Mouse (Mus musculus) embryonic facial prominence, embryonic 11.5 days (tissue): ENCODE measurements around the gene Drg1. TPM values are rescaled to one million over a fixed set of nuclear protein-coding genes. Genes with fewer than 3 reads are reported as not detected.
"Not testable (repeated sequence)": the region's sequence is repeated elsewhere in the genome, so short reads cannot be mapped to it uniquely, and the experiment has no call there.

ENCODE experiments used
- ATAC-seq: fragments of 200-750 bp; cut with Nextera tagmentation; replicated peaks from 2 replicates; pipeline ENCODE4 v1.8.0; 2017; ENCODE audit warnings: low read depth; ENCODE audit not compliant: insufficient number of reproducible peaks, low FRiP score, low TSS enrichment
- DNase-seq: peaks from one replicate; pipeline ENCODE4 v3.0.0-alpha.2; 2015; ENCODE audit warnings: low spot score
- H3K27ac ChIP-seq: fragments of 300-500 bp; sonication (generic); replicated peaks from 2 replicates; pipeline ENCODE4 v1.5.1; 2014; ENCODE audit warnings: mild to moderate bottlenecking, low read depth, low read length, control low read depth
- H3K27me3 ChIP-seq: fragments of 300-500 bp; sonication (generic); 2 replicates; pipeline ENCODE4 v1.6.1; 2014; ENCODE audit warnings: mild to moderate bottlenecking, low read length, moderate library complexity, mixed read lengths; ENCODE audit not compliant: control insufficient read depth, insufficient read depth
- H3K36me3 ChIP-seq: fragments of 300-500 bp; sonication (generic); replicated peaks from 2 replicates; pipeline ENCODE4 v1.6.1; 2014; ENCODE audit warnings: low read depth, mild to moderate bottlenecking, low read length, moderate library complexity, mixed read lengths; ENCODE audit not compliant: control insufficient read depth, insufficient read depth
- H3K4me1 ChIP-seq: fragments of 300-500 bp; sonication (generic); 2 replicates; pipeline ENCODE4 v1.6.1; 2014; ENCODE audit warnings: low read length, mixed read lengths; ENCODE audit not compliant: control insufficient read depth, insufficient read depth
- H3K4me2 ChIP-seq: fragments of 300-500 bp; sonication (generic); 2 replicates; pipeline ENCODE4 v1.6.1; 2014; ENCODE audit warnings: low read depth, mild to moderate bottlenecking, control low read depth, low read length, moderate library complexity
- H3K4me3 ChIP-seq: fragments of 300-500 bp; sonication (generic); 2 replicates; pipeline ENCODE4 v1.5.1; 2014; ENCODE audit warnings: low read depth, low read length, control low read depth
- H3K9ac ChIP-seq: fragments of 300-500 bp; sonication (generic); replicated peaks from 2 replicates; pipeline ENCODE4 v1.6.1; 2014; ENCODE audit warnings: mild to moderate bottlenecking, control low read depth, low read length
- H3K9me3 ChIP-seq: fragments of 300-500 bp; sonication (generic); replicated peaks from 2 replicates; pipeline ENCODE4 v1.6.1; 2016; ENCODE audit warnings: mild to moderate bottlenecking, low read length, inconsistent platforms, mixed read lengths; ENCODE audit not compliant: control insufficient read depth
- WGBS: fragments of 180-500 bp; shearing (Covaris S2); extraction: QIAGEN DNeasy Blood & Tissue Kit; methylation state at CpG from one replicate; pipeline ENCODE4 v1.1.7; 2014; 5-methylcytosine and 5-hydroxymethylcytosine counted together
- polyA plus RNA-seq: library from polyadenylated mRNA; unstranded; fragments of >200 nt; fragmentation: Nextera tagmentation; extraction: Ambion mirVana; gene quantifications from 2 replicates; pipeline ENCODE4 v1.2.1, GENCODE M21; 2014

The Drg1 gene
- polyA plus RNA-seq, 1 experiment from 2014 or later = 294 TPM

- H3K4me1 ChIP-seq, H3K9ac ChIP-seq, H3K27ac ChIP-seq, H3K4me2 ChIP-seq, H3K9me3 ChIP-seq, ATAC-seq, DNase-seq, H3K36me3 ChIP-seq, H3K4me3 ChIP-seq, H3K27me3 ChIP-seq: not testable (repeated sequence)
- WGBS = 82% methylated on average over 2 of the region's 2 CpGs
Observed at GRCm38 (mm10) chr11:3146806-3147205, 119.4 kb downstream of the Drg1 start.

GRCm38 (mm10) chr11:3145359-3146165, 120.7 kb downstream of the Drg1 start:
- not testable (repeated sequence) for H3K36me3 ChIP-seq, DNase-seq, H3K9ac ChIP-seq, H3K27ac ChIP-seq, H3K4me3 ChIP-seq, H3K4me2 ChIP-seq, H3K27me3 ChIP-seq, H3K4me1 ChIP-seq, H3K9me3 ChIP-seq, ATAC-seq
- WGBS = 73% methylated on average over 7 of the region's 9 CpGs

GRCm38 (mm10) chr11:3143984-3144383, 122.2 kb downstream of the Drg1 start:
- H3K9me3 ChIP-seq, H3K27me3 ChIP-seq, H3K27ac ChIP-seq, H3K36me3 ChIP-seq, DNase-seq, ATAC-seq, H3K4me1 ChIP-seq, H3K4me2 ChIP-seq, H3K4me3 ChIP-seq, H3K9ac ChIP-seq: not testable (repeated sequence)
- WGBS = 86% methylated on average over 3 of the region's 3 CpGs

- not testable (repeated sequence) for H3K36me3 ChIP-seq, DNase-seq, H3K9me3 ChIP-seq, H3K4me3 ChIP-seq, H3K4me1 ChIP-seq, H3K27me3 ChIP-seq, H3K9ac ChIP-seq, H3K4me2 ChIP-seq, H3K27ac ChIP-seq
- ATAC-seq = peak; percentile 78
- 89% methylated on average over 4 of the region's 5 CpGs for WGBS
Observed at GRCm38 (mm10) chr11:3142413-3142812, 123.8 kb downstream of the Drg1 start.

- H3K4me1 ChIP-seq, H3K9ac ChIP-seq, H3K9me3 ChIP-seq, H3K36me3 ChIP-seq, H3K27ac ChIP-seq, ATAC-seq, H3K4me3 ChIP-seq, H3K4me2 ChIP-seq, H3K27me3 ChIP-seq, DNase-seq: not testable (repeated sequence)
Observed at GRCm38 (mm10) chr11:3140967-3141535, 125.2 kb downstream of the Drg1 start.

GRCm38 (mm10) chr11:3138323-3138722, 127.9 kb downstream of the Drg1 start:
- H3K9me3 ChIP-seq, H3K4me3 ChIP-seq, H3K27me3 ChIP-seq, DNase-seq, H3K9ac ChIP-seq, H3K36me3 ChIP-seq, H3K4me2 ChIP-seq, H3K4me1 ChIP-seq, H3K27ac ChIP-seq, ATAC-seq: not testable (repeated sequence)
- WGBS = 77% methylated on average over 2 of the region's 2 CpGs

Other genes with a start within 250 kb of the Drg1 start
- gene Sfi1, start 73.0 kb downstream of the Drg1 start, polyA plus RNA-seq = 6.5 and 8.4 TPM in 2 replicates
- gene Eif4enif1, start 64.0 kb downstream of the Drg1 start, polyA plus RNA-seq = 61.0 and 61.8 TPM in 2 replicates
- 72.6 and 73.2 TPM in 2 replicates for gene Patz1, start 22.5 kb upstream of the Drg1 start, polyA plus RNA-seq
- gene Pik3ip1, start 64.0 kb upstream of the Drg1 start, polyA plus RNA-seq = 10.5 and 10.6 TPM in 2 replicates
- 47.3 and 55.9 TPM in 2 replicates for gene Limk2, start 142.8 kb upstream of the Drg1 start, polyA plus RNA-seq
- 48.1 and 50.7 TPM in 2 replicates for gene Rnf185, start 185.9 kb upstream of the Drg1 start, polyA plus RNA-seq
- gene Pla2g3, start 221.9 kb upstream of the Drg1 start, polyA plus RNA-seq = 0.41 and 0.45 TPM in 2 replicates
- 0.32 and 0.39 TPM in 2 replicates for gene Inpp5j, start 238.4 kb upstream of the Drg1 start, polyA plus RNA-seq
- gene Selenom, start 248.3 kb upstream of the Drg1 start, polyA plus RNA-seq = 60.3 and 64.4 TPM in 2 replicates